Mouse (Mus musculus) kidney, postnatal 0 days (tissue): Measurements from ENCODE around the gene Arid5b. TPM values are rescaled to one million over a fixed set of nuclear protein-coding genes. Genes with fewer than 3 reads are reported as not detected.

Source experiments
- ATAC-seq: fragments of 200-750 bp; cut with Nextera tagmentation; replicated peaks from 2 replicates; pipeline ENCODE4 v1.8.0; 2017; ENCODE audit warnings: low read depth, moderate number of reproducible peaks, moderate TSS enrichment, moderate library complexity; ENCODE audit not compliant: low FRiP score
- DNase-seq: peaks from one replicate; pipeline ENCODE4 v3.0.0-alpha.2; 2016; ENCODE audit warnings: low spot score
- H3K27ac ChIP-seq: fragments of 300-500 bp; sonication (generic); 2 replicates; pipeline ENCODE4 v1.5.1; 2014; ENCODE audit warnings: mild to moderate bottlenecking
- H3K27me3 ChIP-seq: fragments of 300-500 bp; sonication (generic); 2 replicates; pipeline ENCODE4 v1.6.1; 2014; ENCODE audit warnings: low read length, mixed read lengths; ENCODE audit not compliant: insufficient read depth
- H3K36me3 ChIP-seq: fragments of 300-500 bp; sonication (generic); 2 replicates; pipeline ENCODE4 v1.6.1; 2014; ENCODE audit warnings: low read length, mixed read lengths; ENCODE audit not compliant: insufficient read depth
- H3K4me1 ChIP-seq: fragments of 300-500 bp; sonication (generic); replicated peaks from 2 replicates; pipeline ENCODE4 v1.6.1; 2014; ENCODE audit warnings: antibody characterized with exemption, low read length, mixed read lengths; ENCODE audit not compliant: insufficient read depth
- H3K4me2 ChIP-seq: fragments of 300-500 bp; sonication (generic); 2 replicates; pipeline ENCODE4 v1.6.1; 2014; ENCODE audit warnings: mild to moderate bottlenecking, low read length, moderate library complexity, mixed read lengths
- H3K4me3 ChIP-seq: fragments of 300-500 bp; sonication (generic); replicated peaks from 2 replicates; pipeline ENCODE4 v1.5.1; 2014; ENCODE audit warnings: low read depth, low read length
- H3K9ac ChIP-seq: fragments of 300-500 bp; sonication (generic); 2 replicates; pipeline ENCODE4 v1.6.1; 2014; ENCODE audit warnings: low read depth, low read length
- H3K9me3 ChIP-seq: fragments of 300-500 bp; sonication (generic); replicated peaks from 2 replicates; pipeline ENCODE4 v1.6.1; 2016; ENCODE audit warnings: low read length, inconsistent platforms, mixed read lengths
- CTCF ChIP-seq: IDR thresholded peaks from 2 replicates; pipeline ENCODE4 v1.5.1; 2016; ENCODE audit warnings: antibody characterized with exemption, low read depth, mild to moderate bottlenecking, moderate library complexity
- WGBS: fragments of 180-500 bp; shearing (Covaris S2); extraction: QIAGEN DNeasy Blood & Tissue Kit; methylation state at CpG from one replicate; pipeline ENCODE4 v1.1.7; 2014; 5-methylcytosine and 5-hydroxymethylcytosine counted together
- polyA plus RNA-seq: library from polyadenylated mRNA; unstranded; fragments of >200 nt; fragmentation: Nextera tagmentation; extraction: Ambion mirVana; gene quantifications from 2 replicates; pipeline ENCODE4 v1.2.1, GENCODE M21; 2015

Arid5b gene
- polyA plus RNA-seq, 1 experiment from 2014 or later: 30.3 TPM

DNA sequence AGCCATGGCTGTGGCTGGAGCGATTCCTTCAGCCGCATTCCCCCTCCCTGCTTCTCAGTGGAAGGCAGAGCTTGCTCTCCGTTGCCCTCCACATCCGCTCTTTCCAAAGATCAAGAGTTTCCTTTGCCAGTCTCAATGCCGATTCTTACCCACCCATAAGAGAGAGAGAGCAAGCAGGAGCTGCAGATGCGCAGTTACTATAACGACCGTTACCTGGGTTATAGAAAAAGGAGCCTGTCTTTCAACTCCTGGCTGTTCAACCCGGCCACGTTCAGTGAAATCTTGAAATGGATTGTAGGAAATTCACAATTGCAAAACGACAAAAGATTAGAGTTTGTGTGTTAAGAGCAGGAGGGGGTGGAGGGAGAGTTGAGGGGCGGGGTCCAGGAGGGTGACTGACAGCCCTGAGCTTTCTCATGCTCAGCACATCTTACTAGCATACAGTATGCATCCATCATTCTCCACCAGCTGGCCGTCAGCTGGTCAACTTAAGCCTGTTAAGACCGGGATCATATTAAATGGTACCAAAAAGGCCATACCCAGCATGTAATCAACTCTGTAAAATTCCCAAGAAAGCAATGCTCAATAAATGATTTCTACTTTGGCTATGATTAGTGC, 227.1 kb downstream of the Arid5b start:
- no peak overlapping the region for H3K4me3 ChIP-seq
- no peak overlapping the region for H3K4me2 ChIP-seq
- H3K4me1 ChIP-seq: no peaks in the 10 kb centered on the region
- no peak overlapping the region for H3K27ac ChIP-seq
- DNase-seq (no peak), ATAC-seq (no peak)
- no peaks in the 10 kb centered on the region for H3K9me3 ChIP-seq
- no peaks in the 10 kb centered on the region for H3K27me3 ChIP-seq
- no peak for TF ChIP-seq CTCF
- H3K36me3 ChIP-seq: no peaks in the 10 kb centered on the region
- WGBS: 93% methylated on average over 14 of the region's 14 CpGs
- H3K9ac ChIP-seq: no peak overlapping the region

DNA sequence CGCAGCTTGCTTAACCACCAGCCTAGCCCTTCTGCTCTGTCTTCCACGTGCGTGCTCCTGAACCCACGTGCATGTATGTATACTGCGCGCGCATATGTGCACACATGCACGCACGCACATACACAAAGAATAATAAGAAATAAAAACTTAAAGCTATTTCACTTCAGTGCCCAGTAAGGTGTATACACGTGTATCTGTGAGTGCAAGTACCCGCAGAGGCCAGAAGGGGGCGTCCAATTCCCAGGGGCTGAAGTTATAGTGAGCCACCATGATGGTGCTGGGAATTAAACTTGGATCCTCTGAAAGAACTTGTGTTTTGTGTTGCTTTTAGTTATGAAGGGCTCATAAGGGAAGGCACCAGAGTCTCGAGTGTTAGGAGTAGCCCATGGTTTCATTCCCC, 227.7 kb downstream of the Arid5b start:
- peak; percentile 11; the same call in 1 of the 2 replicates for TF ChIP-seq CTCF
- WGBS: 93% methylated on average over 13 of the region's 13 CpGs
- no peaks in the 10 kb centered on the region for H3K27me3 ChIP-seq

DNA sequence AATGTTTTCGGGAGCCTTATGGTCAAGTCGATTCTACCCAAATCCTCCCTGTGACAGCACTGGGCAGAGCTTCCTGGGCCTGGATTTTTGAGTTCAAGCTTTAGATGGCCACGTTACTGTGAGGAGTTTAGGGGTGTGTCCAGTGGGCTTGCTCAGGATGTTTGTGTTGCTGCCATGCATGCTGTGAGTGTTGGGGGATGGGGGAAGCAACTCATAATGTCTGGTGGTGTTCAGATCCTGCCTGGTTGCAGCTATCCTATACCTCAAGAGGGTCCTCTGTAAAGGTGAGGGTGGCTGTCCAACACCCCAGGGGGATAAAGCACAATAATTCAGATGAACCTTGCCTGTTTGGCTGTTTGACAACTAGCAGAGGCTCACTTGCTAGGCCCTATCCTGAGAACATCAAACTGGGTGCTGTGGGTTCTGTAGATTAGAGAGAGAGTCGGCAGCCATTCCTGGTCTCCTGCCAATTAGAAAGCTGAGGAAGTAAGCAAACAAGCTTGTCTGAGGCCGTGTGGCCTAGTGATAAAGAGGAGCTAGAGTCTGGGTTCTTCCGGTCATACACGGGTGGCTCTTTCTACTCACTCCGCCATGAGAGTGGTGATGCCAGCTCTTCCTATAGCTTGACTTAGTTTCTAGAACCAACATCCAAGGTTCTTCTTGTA, 229.8 kb downstream of the Arid5b start:
- H3K27me3 ChIP-seq: no peaks in the 10 kb centered on the region
- no peak overlapping the region for H3K27ac ChIP-seq
- no peak overlapping the region for H3K4me3 ChIP-seq
- no peaks in the 10 kb centered on the region for H3K9me3 ChIP-seq
- ATAC-seq (no peak), DNase-seq (no peak)
- H3K4me1 ChIP-seq: no peaks in the 10 kb centered on the region
- 82% methylated on average over 8 of the region's 8 CpGs for WGBS
- no peak overlapping the region for H3K9ac ChIP-seq
- no peak overlapping the region for H3K4me2 ChIP-seq
- no peaks in the 10 kb centered on the region for H3K36me3 ChIP-seq
- no peak for TF ChIP-seq CTCF

More for the DNA sequence above, 227.7 kb downstream of the Arid5b start:
- H3K9me3 ChIP-seq: no peaks in the 10 kb centered on the region
- DNase-seq: no peak
- no peak overlapping the region for H3K27ac ChIP-seq
- no peaks in the 10 kb centered on the region for H3K36me3 ChIP-seq
- no peak overlapping the region for H3K4me3 ChIP-seq
- no peak overlapping the region for H3K9ac ChIP-seq
- no peak overlapping the region for H3K4me2 ChIP-seq
- H3K4me1 ChIP-seq: no peaks in the 10 kb centered on the region
- ATAC-seq: no peak

DNA sequence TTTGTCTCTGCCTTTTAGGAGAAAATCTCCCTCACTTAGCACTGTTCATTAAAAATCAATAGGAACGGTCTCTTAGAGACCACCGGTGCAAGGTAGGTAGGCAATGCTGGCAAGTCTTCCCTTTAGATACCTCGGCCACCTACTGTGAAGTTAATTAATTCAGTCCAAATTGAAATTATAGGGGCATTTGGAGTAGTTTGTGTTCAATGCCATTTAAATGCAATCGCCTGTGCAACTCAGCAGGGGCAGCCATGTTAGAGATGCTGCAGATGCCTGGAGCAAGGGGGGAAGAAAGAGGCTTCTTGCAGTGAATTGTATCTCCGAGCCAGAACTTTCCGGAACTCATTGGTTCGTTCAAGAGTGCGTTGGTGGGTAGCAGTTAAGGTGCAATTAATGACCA, 233.7 kb downstream of the Arid5b start:
- Histone ChIP-seq H3K4me3 (no peak overlapping the region), H3K36me3 (no peaks in the 10 kb centered on the region), H3K27me3 (no peaks in the 10 kb centered on the region), H3K9ac (no peak overlapping the region), H3K4me1 (no peaks in the 10 kb centered on the region), H3K9me3 (no peaks in the 10 kb centered on the region), H3K4me2 (no peak overlapping the region), H3K27ac (no peak overlapping the region)
- TF ChIP-seq CTCF: no peak
- no peak for ATAC-seq
- 94% methylated on average over 8 of the region's 8 CpGs for WGBS
- DNase-seq: no peak

DNA sequence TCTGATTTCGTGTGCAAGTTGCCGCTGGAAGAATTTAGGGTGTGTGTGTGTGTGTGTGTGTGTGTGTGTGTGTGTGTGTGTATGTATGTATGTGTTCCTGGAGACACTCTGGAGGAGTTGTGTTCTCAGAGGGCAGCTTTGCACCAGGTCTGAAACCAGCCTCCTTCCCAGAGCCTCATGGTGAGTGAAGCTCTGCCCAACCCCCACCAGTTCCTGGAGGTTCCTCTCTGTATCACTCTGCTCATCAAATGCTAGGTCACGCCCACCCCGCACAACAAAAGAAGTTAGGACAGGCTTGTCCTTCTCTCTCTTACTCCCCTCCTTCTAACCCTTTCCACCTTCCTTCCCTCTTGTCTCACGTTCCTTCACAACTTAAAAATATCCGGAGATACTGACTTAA, 234.6 kb downstream of the Arid5b start:
- 43% methylated on average over 6 of the region's 6 CpGs for WGBS

More for the DNA sequence above, 234.6 kb downstream of the Arid5b start:
- H3K9me3 ChIP-seq: no peaks in the 10 kb centered on the region
- ATAC-seq (no peak), DNase-seq (no peak)
- H3K9ac ChIP-seq: no peak overlapping the region
- no peak overlapping the region for H3K4me3 ChIP-seq
- no peak overlapping the region for H3K4me2 ChIP-seq
- TF ChIP-seq CTCF: no peak
- no peaks in the 10 kb centered on the region for H3K4me1 ChIP-seq
- H3K27me3 ChIP-seq: no peaks in the 10 kb centered on the region
- H3K27ac ChIP-seq: no peak overlapping the region
- no peaks in the 10 kb centered on the region for H3K36me3 ChIP-seq
